Mouse (Mus musculus): ENCODE measurements at regions not wholly inside any gene's neighbourhood (a gene's known extent, or its start where the extent isn't known, plus 50 kb on each side); places are given as distances from the start of the nearest gene placed in this dataset. TPM values are rescaled to one million over a fixed set of nuclear protein-coding genes. Genes with fewer than 3 reads are reported as not detected.

DNA sequence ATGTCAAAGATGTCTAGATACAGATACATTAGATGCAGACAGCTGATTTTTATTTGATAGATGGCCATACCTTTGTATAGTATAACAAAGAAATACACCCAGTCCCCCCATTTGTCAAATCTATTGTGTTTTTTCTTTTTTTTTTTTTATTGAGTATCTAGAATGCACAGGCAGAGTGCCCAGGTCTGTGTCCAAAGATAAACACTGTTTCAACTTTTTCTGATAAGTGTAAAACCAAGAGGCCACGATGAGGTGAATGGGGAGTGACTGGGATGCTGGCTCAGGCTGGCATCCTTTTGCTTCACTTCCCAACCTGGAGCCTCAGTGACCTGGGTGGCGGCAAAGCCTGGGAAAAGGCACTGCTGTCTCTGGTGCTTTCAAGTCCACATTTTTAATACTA, 54.4 kb upstream of the Prdm1 start:
- H3K27me3 ChIP-seq, result no peaks in the 10 kb centered on the region
- H3K9ac ChIP-seq, result no peak overlapping the region
- no peaks in the 10 kb centered on the region for H3K9me3 ChIP-seq (replicated peaks)
- H3K4me3 ChIP-seq, result no peak overlapping the region
- no peaks in the 10 kb centered on the region for H3K4me1 ChIP-seq
- ATAC-seq, result no peak
- WGBS, result 85% methylated on average over 2 of the region's 2 CpGs
- no peak overlapping the region for H3K27ac ChIP-seq
- no peaks in the 10 kb centered on the region for H3K36me3 ChIP-seq (ENCODE audit: poor library complexity, severe bottlenecking)
- no peak overlapping the region for H3K4me2 ChIP-seq

Small RNA genes lying in the stretch of these regions (microRNA-seq; reads per million reads assigned to microRNA genes)
- gene Gm24271, result not detected
